ENCODE assay signal across 8 mouse cellular contexts in the genomic region with DNA sequence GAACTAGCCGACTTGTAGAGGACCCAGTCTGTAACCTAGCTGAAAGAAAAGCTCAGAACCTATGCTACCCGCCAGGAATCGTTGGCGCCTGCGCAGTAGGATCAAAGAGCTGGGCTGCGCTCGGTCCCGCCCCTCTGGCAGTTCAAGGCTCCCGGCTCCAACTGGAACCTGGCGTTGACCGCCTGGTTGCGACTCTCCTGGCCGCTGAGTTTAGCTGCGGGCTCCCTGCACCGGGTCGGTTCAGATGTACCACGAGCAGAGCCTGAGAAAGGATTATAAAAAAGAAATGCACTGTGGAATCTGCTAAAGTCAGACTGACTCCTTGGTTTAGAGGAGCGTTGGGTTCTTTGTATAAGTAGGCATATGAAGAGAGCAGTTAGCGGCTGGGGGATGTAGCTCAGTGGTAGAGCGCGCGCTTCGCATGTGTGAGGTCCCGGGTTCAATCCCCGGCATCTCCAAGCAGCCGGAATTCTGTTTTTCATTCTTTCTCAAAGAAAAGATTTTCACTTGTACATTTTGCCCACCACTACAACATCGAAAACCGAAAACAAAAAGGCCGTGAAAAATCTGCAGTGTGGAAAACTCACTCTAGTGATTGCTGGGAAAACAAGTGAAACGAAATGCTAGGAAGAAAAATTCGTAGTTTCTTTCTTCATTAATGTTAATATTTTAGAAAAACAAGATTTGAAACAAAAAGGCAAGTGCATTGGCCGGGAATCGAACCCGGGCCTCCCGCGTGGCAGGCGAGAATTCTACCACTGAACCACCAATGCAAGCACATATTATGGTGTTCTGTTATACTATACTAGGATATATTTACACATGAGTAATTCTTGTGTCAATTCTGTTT. TPM values are rescaled to one million over a fixed set of nuclear protein-coding genes. Genes with fewer than 3 reads are reported as not detected.
A peak's percentile ranks its signal among the peaks of the same experiment; 100 is the strongest.
DNase-seq lines count a peak whose midpoint lies in the region; ATAC-seq and TF ChIP-seq lines count a peak whose summit lies in the region.

No protein-coding gene starts in this region.

- H3K4me3 ChIP-seq in cortical plate, adult 2 months (ENCODE audit: insufficient read depth, low read length) = peak overlapping the region; percentile 52

- no peaks in the 10 kb centered on the region; the same call in 1 of the 2 replicates for H3K4me1 ChIP-seq in cortical plate, adult 2 months (ENCODE audit: control insufficient read depth, insufficient read depth, low read length)

- peak; percentile 91 for ATAC-seq in activated CD4-positive, CD25-positive, alpha-beta regulatory T cell, adult 4 months
- ATAC-seq in megakaryocyte progenitor cell, adult 5-6 weeks (replicated peaks; ENCODE audit: poor library complexity) = peak; percentile 84

- no peak for TF ChIP-seq CTCF in cortical plate, adult 2 months (IDR thresholded peaks at IDR 0.05; ENCODE audit: extremely low read depth, insufficient read depth, low read length)

- no peak overlapping the region for H3K27ac ChIP-seq in cortical plate, adult 2 months (ENCODE audit: insufficient read depth, low read length)

- no peak for TF ChIP-seq POLR2A in cortical plate, adult 2 months (IDR thresholded peaks at IDR 0.05; ENCODE audit: extremely low read depth, insufficient read depth, low read length)

- peak; percentile 95 for DNase-seq in gastrocnemius, postnatal 10 days
- DNase-seq in induced T-regulatory cell, adult 2 months (ENCODE audit: low read depth) = peak; percentile 97
- peak; percentile 87 to 96 for DNase-seq in left cerebral cortex, adult 9 months (ENCODE audit: low spot score in 2 of 2)
- DNase-seq in right cerebral cortex, postnatal 14 days = peak; percentile 94
- DNase-seq in urinary bladder, postnatal 36 days (ENCODE audit: low spot score in 2 of 2) = peak; percentile 93 to 95

RNA-seq across cellular contexts. Expression of a gene that starts 55.5 kb away (rescaled TPM):
- 10 to 100 TPM; 13.9 to 14.6 TPM for polyA plus RNA-seq in activated CD4-positive, CD25-positive, alpha-beta regulatory T cell, adult 4 months (2017; shearing (Covaris generic))
- 44.1 and 47.8 TPM in 2 replicates for polyA plus RNA-seq in cortical plate, adult 2 months (2012; rRNA removed)
- 100 to 1,000 TPM; 111 to 124 TPM for total RNA-seq in gastrocnemius, postnatal 10 days (2021)
- total RNA-seq in megakaryocyte progenitor cell, adult 5-6 weeks (2015) = 22.5 and 23.5 TPM in 2 replicates
- total RNA-seq in megakaryocyte progenitor cell, adult 5-6 weeks (2017) = 27.9 and 32.5 TPM in 2 replicates

RNA-seq across cellular contexts. Expression of a gene that starts 58.1 kb away (rescaled TPM):
- polyA plus RNA-seq in activated CD4-positive, CD25-positive, alpha-beta regulatory T cell, adult 4 months (2017; shearing (Covaris generic)) = 1 to 10 TPM; 1.7 to 3.2 TPM
- 11.0 and 21.5 TPM in 2 replicates for polyA plus RNA-seq in cortical plate, adult 2 months (2012; rRNA removed)
- total RNA-seq in gastrocnemius, postnatal 10 days (2021) = 1 to 10 TPM; 1.8 to 2.3 TPM
- 5.8 and 6.4 TPM in 2 replicates for total RNA-seq in megakaryocyte progenitor cell, adult 5-6 weeks (2015)
- 1.7 and 1.9 TPM in 2 replicates for total RNA-seq in megakaryocyte progenitor cell, adult 5-6 weeks (2017)
